Mouse (Mus musculus) MEL-GATA-1-ER (cell line): ENCODE results near the gene Syne2.

ENCODE experiments used
- DNase-seq: peaks from one replicate; pipeline ENCODE4 v3.0.0-alpha.2; 2012; ENCODE audit warnings: low read depth; ENCODE audit errors: extremely low read depth

The Syne2 gene

DNA sequence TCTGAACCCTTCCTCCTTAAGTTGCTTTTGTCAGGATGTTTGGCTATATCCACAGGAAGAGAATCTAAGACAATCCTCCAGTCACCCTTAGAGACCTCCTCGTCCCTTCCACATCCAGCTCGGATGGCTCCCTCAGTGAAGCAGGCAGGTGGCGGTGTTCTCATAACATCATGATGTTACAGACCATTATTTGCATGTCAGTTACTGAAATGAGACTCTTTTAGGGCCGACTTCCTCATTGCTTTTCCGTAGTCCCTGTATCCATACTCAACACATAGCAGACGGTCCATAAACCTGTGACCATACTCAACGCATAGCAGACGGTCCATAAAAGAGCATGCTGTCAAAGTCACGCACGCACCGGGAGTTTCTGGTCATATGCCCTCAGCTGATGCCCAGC, 106.9 kb downstream of the Syne2 start:
- no peak for DNase-seq

DNA sequence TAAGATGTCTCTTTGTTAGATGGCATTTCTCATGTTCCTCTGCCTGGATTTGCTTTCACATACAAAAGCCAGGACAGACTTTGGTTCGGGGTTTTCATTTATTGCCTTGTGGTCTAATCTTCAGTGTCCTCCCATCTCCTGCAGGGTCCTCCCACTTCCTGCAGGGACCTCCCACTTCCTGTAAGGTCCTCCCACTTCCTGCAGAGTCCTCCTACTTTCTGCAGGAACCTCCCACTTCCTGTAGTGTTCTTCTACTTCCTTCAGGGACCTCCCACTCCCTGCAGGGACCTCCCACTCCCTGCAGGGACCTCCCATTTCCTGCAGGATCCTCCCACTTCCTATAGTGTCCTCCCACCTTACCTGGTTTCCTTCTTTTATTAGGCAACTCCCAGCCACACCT, 109.7 kb downstream of the Syne2 start:
- DNase-seq = peak; percentile 24

DNA sequence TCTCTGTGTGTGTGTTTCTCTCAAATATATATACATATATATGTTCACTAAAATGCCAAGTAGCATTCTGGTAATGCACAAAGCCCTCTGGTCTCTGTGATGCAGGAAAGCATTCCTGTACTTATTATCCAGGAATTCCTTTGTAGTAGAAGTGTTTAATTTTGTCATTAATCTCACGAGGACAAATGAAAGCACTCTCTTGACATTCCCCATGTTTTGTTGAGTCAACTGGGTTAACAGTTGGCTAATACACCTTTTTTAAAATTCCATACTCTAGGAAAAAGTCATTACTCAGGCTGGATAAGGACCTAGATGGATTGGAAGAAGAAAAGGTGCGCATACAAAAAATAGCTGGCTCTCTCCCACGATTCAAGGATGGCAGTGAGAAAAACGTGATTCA, 115.6 kb downstream of the Syne2 start:
- DNase-seq = no peak

DNA sequence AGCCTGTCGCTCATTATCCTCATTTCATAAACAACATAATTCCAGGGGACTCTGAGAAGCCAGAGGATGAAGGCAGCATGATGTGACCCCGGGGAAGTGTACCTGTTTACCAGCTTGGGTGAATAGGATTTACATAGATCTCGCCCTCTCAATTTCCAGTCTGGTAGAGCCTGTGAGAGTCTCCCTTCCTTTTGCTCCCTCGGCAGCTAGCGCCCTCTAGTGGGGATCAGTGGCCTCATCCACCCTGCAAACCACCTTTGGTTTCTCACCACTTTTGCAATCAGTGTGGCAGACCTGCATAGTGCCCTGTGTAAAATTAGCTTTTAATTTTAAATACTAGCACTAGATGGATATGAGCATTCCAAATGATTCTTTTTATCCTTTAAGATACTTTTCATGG, 133.4 kb downstream of the Syne2 start:
- no peak for DNase-seq

DNA sequence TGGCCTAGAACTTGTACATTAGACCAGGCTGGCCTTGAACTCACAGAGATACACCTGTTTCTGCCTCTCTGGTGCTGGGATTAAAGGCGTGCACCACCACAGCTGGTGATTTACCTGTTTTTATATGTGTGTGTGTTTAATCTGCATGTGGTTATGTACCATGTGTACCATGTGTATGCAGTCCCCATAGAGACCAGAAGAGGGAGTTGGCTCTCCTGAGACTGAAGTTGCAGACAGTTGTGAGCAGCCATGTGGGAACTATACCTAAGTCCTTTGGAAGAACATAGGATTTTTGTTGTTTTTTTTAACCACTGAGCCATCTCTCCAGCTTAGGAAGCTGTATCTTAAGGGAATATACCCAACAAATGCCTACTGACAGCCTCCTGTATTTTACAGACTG, 134.1 kb downstream of the Syne2 start:
- DNase-seq = no peak

DNA sequence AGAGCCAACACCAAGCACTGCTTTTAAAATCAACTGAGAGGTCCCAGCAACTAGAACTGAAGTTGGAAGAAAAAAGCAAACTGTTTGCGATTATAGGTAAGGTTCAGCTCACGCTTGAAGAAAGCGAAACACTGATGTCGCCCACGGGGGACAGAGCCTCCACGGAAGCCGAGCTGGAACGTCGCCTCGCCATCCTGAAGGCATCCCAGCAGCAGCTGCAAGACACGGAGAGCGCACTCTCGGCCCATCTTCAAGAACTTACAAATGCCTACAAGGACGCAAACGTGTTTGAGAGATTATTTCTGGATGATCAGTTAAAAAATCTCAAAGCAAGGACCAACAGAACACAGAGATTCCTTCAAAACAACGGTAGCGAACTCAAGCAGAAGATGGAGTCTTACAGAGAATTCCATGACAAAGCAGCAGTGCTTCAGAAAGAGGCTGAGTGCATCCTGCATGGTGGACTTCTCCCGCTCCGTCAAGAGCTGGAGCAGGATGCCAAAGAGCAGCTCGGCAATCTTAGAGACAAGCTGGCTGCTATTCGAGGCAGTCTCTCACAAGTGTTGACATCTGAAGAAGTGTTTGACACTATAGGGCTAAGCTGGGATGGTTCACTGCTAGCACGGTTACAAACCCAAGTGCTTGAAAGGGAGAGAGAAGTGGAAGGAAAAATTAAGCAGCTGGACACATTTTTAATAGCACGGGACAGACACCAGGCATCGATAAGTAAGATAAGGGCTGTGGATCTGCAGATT, 148.7 kb downstream of the Syne2 start:
- DNase-seq = no peak

DNA sequence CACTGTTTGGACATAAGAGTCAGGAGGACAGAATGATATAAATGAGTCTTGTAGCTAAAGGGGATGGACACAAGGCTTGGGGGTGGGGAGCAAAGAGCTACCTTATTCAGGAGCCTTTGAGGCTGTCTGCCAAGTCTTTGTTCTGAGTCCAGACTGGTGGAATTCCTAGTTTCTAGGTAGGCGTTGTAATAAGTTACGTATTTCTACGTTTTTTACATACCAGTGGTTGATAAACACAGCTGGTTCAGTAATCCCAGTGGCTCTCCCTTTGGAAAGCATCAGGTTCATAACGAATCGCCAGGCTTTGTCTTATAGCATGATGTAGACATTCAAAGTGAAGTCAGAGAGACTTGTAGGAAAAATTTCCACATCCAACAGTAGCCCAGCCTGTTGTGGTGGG, 161.1 kb downstream of the Syne2 start:
- DNase-seq = no peak

DNA sequence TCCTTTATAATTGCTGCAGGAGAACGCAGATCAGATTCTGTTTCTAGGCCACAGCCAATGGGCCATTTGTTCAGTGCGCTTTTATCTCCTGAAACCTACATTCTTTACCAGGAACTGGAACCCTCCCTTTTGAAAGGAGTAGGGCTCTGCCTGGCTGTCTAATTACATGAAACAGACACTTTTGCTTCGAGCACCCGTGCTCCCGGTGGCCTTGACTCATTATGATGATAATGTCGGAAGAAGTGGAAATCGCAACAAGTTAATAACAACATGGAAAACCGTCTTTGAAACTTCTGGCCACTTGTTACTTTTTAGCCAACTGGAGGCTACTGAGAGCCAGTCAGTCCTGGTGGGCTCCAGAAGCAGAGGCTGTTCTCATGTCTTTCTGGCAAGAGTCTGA, 165.4 kb downstream of the Syne2 start:
- DNase-seq = no peak

DNA sequence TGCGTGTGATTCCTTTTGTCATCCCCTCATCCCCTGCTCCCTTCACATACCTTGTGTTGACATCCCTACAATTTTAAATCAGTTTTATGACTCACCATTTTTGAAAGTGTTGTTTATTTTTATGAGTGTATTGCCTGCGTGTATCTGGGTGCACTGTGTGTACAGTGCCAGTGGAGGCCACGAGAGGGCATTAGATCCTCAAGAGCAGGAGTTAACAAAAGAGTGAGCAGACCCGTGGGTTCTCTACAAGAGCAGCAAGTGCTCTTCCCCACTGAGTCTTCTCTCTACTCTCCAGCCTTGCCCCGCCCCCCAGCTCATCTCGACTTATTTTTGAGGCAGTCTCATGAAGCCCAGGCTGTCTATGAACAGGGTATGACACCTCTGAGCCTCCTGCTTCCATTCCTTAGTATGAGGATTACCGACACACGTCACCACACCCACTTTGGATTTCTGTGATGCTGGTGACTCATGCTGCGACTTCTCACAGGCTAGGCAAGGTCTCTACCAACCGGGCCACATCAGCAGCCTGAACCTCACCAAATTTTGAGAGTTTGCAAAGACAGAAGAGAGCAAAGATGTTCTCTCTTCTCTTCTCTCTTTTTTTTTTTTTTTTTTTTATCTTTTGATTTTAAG, 174.4 kb downstream of the Syne2 start:
- peak; percentile 25 for DNase-seq

DNA sequence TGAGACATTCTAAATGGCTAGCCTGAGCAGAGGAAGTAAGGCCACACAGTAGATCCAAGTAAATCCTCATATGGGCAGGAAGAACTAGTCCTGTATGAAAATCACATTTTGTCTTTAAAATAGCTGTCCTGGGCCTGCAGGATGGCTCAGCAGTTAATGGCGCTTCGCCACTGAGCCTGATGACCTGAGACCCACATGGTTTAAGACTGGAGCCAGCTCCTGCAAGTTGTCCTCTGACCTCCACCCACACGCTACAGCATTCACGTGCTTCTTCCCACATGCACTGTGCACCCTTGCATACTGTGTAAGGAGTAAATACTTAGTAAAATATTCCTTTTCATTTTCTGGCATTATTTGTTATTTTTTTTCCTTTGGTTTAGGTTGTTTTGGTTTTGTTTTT, 175.0 kb downstream of the Syne2 start:
- DNase-seq = no peak

DNA sequence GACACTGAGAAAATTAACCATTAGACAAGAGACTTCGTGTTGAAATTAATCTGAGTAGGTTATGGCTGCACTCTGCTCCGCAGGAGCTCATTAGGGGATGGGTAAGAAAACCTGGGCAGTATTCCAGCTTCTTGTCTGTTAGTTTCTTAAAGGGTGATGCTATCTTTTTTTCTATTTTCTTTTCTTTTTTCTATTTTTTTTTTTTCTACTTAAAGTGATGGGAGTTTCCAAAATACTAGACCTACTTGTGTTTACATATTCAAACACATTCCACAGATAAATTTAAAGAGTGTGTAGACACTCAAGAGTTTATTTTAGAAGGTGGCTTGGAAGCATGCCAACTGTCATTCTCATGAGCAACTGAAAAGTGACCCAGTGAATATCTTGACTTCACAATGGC, 177.2 kb downstream of the Syne2 start:
- DNase-seq = peak; percentile 4

DNA sequence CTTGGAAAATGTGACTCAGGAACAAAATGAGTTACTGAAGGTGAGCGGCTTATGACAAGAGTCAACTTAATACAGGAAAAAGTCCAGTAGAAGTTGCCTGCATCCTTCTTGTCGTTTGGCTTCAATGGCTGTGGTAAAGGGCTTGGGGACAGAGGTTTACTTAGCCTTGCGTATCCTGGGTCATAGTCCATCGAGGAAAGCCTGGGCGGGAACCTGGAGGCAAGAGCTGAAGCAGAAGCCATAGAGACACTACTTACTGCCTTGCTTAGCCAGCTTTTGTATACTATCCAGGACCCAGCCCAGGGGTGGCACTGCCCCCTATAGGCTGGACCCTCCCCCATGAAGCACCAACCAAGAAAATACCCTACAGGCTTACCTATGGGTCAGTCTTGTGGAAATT, 179.6 kb downstream of the Syne2 start:
- DNase-seq = no peak

DNA sequence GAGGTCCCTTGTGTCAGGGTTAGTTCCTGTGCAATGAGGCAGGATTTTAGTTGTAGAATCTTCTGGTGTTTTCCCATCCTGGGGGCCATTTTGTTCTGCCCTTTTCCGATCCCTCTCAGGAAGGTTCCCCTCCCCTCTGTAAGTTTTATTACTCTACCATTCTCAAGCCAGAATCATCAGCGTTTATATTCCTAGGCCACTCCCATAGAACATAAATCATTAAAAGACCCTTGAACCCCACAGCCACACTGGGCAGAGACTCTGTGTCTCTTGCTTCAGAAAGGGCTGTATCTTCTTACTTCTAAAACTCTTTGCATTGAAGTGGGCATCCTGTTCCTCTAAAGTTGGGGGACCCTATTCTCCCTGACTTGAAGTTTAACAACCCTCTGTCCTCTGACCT, 180.5 kb downstream of the Syne2 start:
- DNase-seq = no peak

DNA sequence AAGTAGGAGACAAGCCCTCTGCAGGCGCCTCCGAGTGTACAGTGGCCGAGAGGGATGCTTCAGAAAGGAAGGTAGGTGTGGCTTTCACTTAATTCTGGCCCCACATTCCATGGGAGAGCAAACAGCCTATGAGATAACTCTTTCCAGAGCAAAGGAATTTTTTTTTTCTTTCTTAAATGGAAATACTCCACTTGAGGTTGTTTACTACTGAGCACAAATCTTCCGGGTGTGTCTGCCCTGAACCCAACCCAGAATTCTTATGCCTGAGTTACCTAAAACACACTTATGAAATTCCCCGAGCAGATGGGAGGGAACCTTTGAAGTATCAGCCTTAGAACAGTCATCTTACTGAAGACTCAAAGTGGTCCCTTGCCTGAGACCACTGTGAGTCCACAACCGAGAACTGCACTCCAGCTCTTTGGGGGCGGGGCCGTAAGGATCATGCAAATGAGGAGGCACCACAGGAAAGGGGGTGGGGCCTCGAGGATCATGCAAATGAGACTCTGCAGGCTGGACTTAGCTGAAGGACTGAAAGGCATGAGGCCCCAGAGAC, 186.8 kb downstream of the Syne2 start:
- peak; percentile 50 for DNase-seq

DNA sequence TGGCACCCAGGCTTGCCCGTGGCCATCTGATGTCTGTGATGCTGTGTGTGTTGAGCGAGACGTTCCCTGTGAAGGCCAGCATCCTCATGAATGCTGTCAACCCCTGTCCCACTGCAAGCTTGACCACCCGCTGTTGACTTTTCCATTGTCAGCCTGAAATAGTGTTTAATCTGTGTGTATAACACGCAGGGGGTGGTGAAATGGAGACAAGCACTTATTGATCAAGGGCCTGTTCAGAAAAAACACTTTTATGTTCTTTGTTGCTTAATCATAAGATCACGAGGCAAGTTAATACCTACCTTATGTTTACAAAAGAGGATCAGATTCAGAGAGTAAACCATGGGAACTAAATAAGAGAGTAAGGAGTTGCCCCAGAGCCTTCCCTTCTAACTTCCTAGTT, 191.1 kb downstream of the Syne2 start:
- DNase-seq = no peak

DNA sequence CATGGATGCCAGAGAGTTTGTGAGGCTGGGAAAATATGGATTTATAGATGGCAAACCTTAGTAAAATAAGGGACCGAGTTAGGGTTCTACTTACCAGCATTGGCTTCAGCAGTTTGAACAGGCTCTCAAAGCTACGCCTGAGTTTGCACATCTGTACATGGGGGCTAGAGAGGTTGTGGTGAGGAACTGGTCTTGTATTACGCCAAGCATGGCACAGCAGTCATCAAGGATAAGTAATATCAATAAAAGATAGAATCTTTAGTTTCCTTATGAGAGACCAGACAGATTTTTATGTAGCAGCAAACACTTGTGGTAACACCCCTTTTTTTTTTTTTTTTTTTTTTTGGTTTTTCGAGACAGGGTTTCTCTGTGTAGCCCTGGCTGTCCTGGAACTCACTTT, 194.9 kb downstream of the Syne2 start:
- no peak for DNase-seq

DNA sequence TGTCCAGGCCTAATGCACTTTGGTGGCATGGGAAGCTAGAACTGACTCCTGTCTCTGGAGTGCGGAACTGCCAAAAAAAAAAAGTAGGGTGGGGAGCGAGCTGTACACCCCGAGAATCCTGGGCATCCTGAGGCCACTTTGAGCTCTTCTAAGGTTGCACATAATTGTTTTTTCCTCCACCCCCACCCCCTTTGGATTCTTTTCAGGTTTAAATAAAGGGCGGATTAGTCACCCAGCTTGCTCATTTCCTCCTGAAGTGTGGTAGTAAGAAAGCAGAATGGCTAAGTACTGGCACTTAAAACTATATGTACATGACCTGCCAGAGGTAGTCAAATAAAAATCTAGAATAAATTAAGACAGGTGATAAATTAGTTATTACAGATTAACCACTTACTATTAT, 195.5 kb downstream of the Syne2 start:
- DNase-seq = no peak

DNA sequence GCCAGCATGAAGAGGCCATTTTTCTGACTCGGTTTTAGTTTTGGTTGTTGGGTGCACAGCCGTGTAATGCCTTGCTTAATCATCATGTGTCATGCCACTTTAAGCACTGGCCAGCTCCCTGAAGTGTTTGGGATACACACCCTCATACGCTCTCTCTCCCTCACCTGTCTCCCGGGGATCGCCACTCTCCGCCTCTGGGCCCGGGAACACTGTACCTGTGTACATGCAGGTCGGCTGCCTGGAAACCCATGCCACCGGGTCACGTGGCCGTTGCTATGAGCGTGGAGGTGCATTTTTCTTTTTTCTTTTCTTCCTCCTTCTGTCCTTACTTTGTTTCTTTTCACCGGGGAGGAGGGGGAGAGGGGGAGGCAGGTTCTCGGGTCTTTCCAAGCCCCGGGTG, 197.1 kb downstream of the Syne2 start:
- DNase-seq = no peak

DNA sequence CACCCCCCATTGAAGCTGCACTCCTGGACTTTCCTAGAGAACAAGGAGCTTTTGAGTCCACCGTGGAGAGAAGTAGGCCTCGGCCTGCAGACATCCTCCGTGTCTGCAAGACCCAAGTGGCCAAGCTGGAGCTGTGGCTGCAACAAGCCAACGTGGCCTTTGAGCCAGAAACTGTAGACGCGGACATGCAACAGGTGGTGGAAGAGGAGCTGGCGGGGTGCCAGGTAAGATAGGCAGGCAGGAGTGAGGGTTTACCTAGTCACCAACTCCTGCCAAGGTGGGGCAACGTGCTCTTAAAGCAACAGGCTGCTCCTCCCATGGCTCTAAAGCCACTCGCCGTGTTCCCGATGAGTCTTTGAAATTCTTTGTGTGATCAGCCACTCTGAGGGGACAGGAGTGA, 197.6 kb downstream of the Syne2 start:
- DNase-seq = no peak

DNA sequence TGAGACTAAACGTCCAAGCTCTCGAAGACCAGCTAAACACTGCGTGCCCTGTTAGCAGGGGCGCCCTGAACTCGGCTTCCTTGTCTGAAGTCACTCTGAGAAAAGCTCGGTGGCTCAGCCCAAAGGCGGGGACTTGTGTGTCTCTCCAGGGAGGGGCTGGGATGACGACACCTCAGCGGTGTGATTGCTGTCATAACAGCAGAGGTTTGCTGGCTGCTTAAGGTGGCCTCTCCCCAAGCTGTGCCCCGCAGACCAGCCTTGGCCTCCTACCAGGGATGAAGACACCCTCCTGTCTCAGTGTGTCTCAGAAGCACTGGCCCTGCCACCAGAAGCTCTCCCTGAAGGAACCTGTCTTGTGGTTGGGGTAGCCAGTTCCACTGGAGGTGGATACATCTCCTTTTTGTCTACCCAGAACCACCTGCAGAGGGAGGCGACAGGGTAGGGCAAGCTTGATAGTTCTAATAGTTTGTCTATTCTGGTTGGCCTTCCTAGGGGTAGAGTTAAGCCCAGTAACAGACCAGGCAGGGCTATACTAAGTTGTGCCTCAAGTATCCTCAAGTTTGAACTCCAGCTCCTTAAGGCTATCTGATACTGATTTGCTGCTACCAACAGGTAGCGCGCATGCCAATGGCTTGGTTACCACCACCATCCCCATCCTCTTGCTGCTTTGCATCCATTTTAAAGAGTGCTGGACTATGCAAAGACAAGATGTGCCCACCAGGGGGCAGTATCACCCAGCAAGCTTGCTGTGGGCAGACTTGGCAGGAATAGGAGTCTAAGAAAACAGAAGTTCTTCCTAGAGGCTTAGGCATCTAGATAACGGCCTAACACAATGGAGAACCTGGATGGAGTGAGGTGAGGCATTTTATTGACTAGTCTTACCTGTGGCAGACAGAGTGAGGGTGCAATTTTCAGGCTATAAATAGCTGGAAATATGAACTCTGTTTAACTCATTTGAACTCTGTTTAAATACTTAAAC, 198.5 kb downstream of the Syne2 start:
- peak; percentile 72 for DNase-seq

DNA sequence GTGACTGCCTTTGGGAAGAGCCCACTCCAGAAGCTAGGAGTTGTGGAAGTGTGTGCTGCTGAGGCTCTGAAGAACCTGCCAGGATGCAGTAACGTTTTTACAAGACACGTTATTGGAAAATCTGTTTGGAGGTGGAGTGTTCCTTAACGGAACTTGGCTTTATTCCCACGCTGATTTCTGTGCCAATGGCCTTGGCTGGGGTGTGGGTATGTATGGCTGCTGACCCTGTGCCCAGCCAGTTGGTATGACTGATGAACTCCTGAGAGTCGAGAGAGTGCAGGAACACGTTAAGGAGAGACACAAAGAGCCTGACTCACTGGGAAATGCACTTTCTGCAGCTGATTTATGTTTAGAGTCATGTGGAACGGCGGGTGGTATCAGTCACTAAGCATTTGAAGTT, 200.7 kb downstream of the Syne2 start:
- no peak for DNase-seq

DNA sequence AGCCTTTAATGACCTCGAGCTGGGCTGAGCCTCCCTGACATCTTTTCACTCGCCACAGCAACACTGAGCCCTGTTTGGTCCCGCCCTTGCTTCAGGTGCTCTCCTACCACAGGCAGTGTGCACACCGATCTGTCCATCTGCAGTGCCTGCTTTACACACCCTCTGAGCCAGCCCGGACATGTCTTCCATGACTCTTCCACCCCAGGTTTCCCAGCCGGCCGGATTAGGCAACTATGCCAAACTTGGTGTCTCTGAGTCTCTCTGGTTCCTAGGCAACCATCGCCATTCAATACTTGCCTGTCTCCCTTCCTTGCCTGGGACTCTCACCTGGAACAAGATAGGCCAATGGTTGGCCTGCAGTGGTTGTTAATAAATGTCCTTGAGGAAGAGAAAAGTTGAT, 224.4 kb downstream of the Syne2 start:
- DNase-seq = no peak
